Mouse (Mus musculus) retina, adult 2 months (tissue): ENCODE measurements around the gene Selp.

ENCODE experiments used
- DNase-seq: peaks from one replicate; pipeline ENCODE4 v3.0.0-alpha.2; 2012; ENCODE audit warnings: low read depth, low spot score

Selp gene

DNA sequence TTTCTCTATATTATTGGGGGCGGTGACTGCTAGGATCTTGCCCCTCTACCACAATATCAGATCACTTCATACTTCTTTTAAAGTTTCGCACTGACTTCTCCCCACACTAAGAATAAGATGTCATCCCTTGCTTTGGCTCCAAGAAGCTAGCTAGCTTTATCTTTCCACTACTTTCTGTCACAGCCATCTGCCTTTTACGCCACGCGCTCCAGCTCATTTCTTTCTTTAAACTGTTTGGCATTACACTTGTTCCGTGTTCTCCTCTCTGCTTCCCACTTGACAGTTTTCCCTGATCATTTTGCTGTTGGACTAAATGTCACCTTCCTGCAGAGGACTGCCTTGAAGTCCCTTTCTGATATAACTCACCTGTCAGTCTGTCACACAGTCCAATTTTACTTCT lies 2.8 kb downstream of the Selp start:
- no peak for DNase-seq

GRCm38 (mm10) chr1:164119892-164120776 lies 5.1 kb downstream of the Selp start:
- no peak for DNase-seq

- no peak for DNase-seq
Measured at GRCm38 (mm10) chr1:164120777-164121158, 5.7 kb downstream of the Selp start.

DNA sequence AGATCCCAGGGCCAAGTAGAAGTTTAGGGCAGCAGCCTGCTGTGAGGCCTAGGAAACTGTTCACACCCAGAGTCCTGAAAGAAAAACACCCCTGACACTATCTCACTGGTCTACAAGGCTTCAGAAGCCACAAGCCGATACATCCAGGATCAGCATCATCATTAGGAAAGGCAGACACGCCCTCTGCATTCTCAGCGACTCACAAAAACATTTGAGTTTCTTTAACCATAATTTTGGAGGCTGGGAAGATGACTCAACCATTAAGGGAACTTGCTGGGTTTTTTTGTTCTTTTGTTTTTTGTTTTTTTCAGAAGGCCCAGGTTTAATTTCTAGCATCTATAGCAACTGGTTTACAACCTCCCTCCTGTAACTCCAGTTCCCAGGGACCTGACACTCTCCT lies 8.8 kb downstream of the Selp start:
- no peak for DNase-seq

DNA sequence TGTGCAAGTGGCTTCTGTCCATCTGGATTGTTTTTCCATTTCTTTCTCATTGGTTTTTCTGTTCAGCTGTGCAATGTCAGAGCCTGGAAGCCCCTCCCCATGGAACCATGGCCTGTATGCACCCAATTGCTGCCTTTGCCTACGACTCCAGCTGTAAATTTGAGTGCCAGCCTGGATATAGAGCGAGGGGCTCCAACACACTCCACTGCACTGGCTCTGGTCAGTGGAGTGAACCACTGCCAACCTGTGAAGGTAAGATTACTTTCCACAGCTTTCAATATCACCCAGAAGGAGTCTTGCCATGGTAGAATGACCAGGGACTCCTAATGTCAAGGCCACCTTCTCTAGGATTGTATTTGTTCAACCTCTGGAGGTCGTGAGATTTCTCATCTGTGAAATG lies 14.9 kb downstream of the Selp start:
- DNase-seq, result no peak

- DNase-seq, result no peak
Measured at GRCm38 (mm10) chr1:164132609-164133008, 17.5 kb downstream of the Selp start.

DNA sequence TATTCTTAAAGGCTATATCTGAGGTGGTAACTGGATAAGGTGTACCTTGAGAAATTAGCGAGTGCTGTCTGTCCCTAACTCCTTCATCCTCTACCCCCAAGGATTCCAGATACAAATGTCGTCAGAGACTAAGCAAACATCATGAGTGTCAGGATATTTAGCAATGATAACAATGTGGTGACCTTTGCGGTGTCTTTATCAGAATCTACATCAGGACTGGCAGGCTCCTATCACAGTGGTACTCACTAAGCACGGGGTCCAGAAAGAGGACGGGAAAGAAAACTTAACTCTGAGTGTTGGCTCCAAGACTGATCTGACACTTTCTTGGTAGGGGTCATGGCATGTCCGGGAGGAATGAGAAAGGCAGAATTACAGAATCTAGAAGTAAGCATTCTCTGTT lies 19.0 kb downstream of the Selp start:
- DNase-seq, result no peak

DNA sequence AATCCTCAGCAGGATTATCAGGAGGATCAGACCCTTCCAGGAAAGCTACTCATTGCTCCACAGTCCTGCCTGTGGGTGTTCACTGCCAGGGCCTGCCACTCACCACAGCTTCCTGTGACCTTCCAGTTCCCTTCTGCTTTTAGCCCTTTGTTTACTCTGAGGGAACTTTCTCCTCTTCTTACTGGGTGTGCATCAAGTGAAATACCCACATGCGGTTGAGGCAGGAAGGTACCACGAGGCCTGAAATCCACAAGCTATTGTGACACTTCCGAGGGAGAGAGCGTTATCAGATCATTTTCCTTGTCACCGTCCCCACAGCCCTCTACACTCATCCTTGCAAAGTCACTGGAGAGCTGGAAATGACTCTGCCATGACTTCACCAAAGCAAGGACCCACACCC lies 20.3 kb downstream of the Selp start:
- no peak for DNase-seq

DNA sequence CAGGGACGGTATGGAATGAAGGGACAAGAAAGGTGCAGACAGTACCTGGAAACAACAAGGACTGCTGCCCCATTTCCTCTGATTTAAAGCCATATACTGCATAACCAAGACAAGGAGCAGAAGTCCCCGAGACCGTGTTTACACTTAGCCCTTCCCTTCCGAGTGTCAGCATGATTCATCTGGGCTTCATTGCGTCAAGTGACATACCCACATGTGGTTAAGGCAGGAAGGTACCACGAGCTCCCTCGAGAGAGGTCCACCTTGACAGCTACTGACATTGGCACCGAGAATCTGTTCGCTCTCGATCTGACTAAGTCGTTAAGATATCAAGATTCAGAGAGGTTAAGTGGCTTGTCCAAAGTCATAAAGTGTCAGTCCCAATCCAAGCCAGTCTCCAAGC lies 20.9 kb downstream of the Selp start:
- DNase-seq, result no peak

GRCm38 (mm10) chr1:164136636-164137035 lies 21.6 kb downstream of the Selp start:
- no peak for DNase-seq

- DNase-seq, result peak; percentile 42
Measured at GRCm38 (mm10) chr1:164138365-164139130, 23.5 kb downstream of the Selp start.

DNA sequence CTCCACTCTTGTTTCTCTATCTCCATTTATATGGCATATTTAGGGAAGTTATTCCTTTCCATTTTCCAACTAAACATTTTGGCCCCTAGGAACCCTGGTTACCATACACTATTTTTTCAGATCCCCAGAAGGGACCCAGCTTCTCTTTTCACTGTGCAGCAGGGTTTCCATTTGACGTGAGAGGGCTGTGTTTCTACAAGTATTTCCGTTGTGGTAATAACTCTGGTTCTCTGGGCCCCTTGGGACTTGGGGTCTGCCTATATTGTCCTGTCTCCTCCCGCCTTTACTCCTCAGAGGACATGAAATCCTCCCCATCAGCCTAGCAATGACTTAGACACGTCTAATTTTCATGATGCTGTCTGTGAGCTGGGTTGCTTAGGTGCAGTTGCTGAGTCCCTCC lies 24.4 kb downstream of the Selp start:
- no peak for DNase-seq

GRCm38 (mm10) chr1:164149083-164149482 lies 34.0 kb downstream of the Selp start:
- DNase-seq, result no peak

DNA sequence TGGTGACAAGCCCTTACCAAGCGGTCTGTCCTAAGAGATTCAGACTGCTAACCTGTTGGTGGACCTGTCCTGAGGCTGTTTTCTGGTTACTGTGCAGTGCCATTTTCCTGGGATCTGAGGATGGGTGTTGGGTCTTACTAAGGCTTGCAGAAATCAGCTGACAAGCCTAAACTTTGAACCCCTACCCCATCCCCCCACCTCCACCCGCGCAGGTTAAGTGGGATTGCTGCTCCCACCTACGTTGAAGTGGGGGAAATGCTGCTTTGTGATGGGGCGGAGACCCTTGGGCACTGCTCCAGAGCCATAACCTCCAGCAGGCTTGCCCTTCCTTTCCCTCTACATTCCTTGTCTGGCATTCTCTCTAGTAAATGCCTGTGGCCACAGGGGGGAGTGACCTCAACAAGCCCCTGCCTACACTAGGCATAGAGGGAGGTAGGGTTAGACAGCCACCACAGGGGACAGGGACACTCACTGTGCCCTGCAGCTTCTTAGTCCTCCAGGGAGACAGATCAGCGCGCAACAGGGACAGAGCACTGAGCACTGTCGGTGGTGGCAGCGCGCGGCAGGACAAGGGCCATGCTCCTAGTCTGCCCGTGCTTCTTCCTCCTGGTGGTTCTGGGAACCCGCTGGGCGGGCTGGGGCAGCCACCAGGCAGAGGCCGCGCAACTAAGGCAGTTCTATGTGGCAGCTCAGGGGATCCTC lies 36.5 kb downstream of the Selp start, which contains the start of gene F5:
Gene F5 (plus strand): TSS at position 452 of the 702 bp plus-strand sequence.
- no peak for DNase-seq

GRCm38 (mm10) chr1:164152836-164153235 lies 37.8 kb downstream of the Selp start:
- DNase-seq, result no peak

DNA sequence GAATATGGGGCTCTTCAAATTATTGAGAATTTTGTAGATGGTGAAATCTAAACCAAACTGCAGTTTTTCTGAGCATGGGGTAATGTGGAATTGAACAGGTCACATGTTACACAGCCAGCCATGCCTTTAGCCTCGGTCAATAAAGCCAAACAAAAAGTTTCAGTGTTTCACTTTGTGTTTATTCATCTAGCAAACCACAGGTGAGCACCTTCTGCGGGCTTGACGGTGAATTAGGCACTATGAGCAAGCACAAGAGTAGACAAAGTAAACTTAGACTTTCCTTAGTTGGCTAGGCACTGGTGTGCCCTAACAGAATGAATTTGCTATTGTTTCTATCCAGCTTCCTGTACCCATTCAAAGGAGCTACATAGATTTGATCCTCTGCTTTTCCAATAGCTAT lies 39.9 kb downstream of the Selp start:
- no peak for DNase-seq

GRCm38 (mm10) chr1:164158571-164158970 lies 43.5 kb downstream of the Selp start:
- DNase-seq, result no peak

- no peak for DNase-seq
Measured at GRCm38 (mm10) chr1:164159781-164160180, 44.7 kb downstream of the Selp start.

DNA sequence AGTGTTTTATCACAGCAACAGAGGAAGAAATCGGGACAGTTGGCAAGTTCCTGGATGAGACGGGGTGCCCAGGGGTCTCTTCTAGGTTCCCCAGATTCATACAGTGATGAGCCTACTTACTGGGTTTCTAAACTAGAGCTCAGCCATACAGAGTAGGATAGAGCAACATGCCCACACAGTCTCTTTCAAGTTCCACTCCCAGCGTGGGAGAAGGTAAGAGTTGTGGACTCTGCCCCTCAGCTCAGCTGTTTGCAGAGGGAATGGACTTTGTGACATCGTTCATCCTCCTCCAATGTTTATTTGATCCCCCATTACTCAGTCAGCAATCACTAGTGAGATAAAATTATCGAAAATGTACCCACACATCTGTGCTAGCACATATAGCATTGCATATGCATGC lies 47.7 kb downstream of the Selp start:
- DNase-seq, result no peak

DNA sequence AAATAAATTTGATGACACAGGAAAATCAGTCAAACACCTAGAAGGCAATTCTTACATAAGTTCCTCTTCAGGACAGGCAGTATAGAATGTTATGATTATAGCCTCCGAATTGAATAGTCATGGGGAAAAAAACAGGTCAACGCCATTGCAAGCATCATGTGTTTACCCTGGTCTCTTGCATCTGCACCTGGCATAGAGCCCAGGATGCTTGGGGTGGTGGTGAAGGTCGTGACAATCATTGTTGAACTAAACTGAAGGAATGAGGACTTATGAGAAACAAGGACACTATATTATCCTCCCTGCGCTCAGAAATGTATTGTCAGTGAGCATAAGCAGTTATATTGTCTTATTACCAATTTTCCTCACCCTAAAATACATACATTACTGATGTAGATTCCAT lies 53.8 kb downstream of the Selp start:
- DNase-seq, result no peak

GRCm38 (mm10) chr1:164170434-164170833 lies 55.4 kb downstream of the Selp start:
- no peak for DNase-seq

- no peak for DNase-seq
Measured at GRCm38 (mm10) chr1:164173145-164173544, 58.1 kb downstream of the Selp start.
